Mouse (Mus musculus): ENCODE measurements around the gene Tenm2. TPM values are rescaled to one million over a fixed set of nuclear protein-coding genes. Genes with fewer than 3 reads are reported as not detected.
A peak's percentile ranks its signal among the peaks of the same experiment; 100 is the strongest.

Gene Tenm2
- polyA plus RNA-seq, 1 experiment from 2014 or later = 0.23 TPM

DNA sequence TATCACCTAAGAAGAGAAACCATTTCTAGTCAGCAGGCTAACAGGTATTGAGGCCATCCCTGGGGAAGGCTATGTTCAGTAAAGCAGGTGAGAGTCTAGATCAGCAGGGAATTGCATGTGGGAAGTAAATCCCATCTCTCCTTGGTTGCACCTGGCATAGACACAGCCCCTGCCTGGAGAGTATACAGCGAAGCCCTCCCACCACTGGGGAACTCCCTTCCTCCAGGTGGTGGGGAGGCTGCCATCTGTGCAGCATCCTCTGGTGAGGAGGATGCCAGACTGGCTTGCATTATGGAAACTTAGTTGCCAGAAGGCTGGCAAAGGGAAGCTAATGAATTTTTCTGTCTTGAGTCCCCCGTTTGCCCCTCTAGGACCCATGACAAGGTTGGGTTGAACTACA, 1243.9 kb downstream of the Tenm2 start:
- H3K4me2 ChIP-seq = no peak overlapping the region
- no peak for ATAC-seq
- no peaks in the 10 kb centered on the region for H3K36me3 ChIP-seq
- WGBS (ENCODE audit: insufficient replicate concordance) = 59% methylated on average over 2 of the region's 2 CpGs
- no peak overlapping the region for H3K9ac ChIP-seq
- H3K4me1 ChIP-seq = no peaks in the 10 kb centered on the region
- peaks cover 12% of the 10 kb centered on the region; the same call in 1 of the 2 replicates for H3K27me3 ChIP-seq (replicated peaks)
- H3K9me3 ChIP-seq (replicated peaks) = 0 out of 2 replicates have a peak, but pooled peaks cover 6% of the 10 kb centered on the region
- H3K4me3 ChIP-seq = no peak overlapping the region
- H3K27ac ChIP-seq = no peak overlapping the region

GRCm38 (mm10) chr11:35989967-35990366, 1245.8 kb downstream of the Tenm2 start:
- H3K9me3 ChIP-seq (replicated peaks) = no peaks in the 10 kb centered on the region
- H3K9ac ChIP-seq = no peak overlapping the region
- no peak overlapping the region for H3K4me3 ChIP-seq
- no peak for ATAC-seq
- H3K4me2 ChIP-seq = no peak overlapping the region
- H3K27me3 ChIP-seq (replicated peaks) = peaks cover 31% of the 10 kb centered on the region
- peaks cover 5% of the 10 kb centered on the region; the same call in 1 of the 2 replicates for H3K4me1 ChIP-seq
- no peak overlapping the region for H3K27ac ChIP-seq
- no peaks in the 10 kb centered on the region for H3K36me3 ChIP-seq
- WGBS (ENCODE audit: insufficient replicate concordance) = 53% methylated on average over 4 of the region's 4 CpGs

DNA sequence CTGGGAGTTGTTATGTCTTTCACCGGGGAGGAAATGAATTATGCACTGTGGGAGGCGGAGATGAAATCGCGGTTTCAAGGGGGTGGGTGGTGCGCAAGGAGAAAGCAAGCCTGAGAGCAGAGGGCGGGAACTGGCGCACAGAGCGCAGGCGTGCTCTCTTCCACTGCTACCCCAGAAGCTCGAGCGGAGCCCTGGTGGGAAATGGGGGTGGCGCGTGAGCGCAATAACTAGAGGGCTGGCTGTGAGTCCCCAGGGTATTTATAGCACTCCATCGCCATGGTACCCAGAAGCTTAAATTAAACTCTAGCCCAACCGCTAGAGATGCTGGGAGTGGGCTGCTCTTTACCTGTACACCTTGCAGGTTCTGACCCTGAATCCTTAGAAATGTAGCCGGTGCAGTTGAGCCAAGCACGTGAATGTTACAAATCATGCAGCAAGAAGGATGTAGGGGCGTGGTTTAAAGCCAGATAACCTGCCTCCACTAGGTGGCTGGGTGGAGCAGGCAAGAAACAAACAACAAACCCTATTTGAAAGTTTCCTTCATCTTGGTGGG, 1249.8 kb downstream of the Tenm2 start:
- 3% methylated on average over 19 of the region's 19 CpGs for WGBS (ENCODE audit: insufficient replicate concordance)
- Histone ChIP-seq H3K27ac (no peak overlapping the region), H3K4me1 (peaks cover 5% of the 10 kb centered on the region; the same call in 1 of the 2 replicates), H3K27me3 (replicated peaks) (peaks cover 51% of the 10 kb centered on the region), H3K4me3 (0 out of 2 replicates have a peak overlapping the region, but pooled peaks have one; percentile 6), H3K9ac (no peak overlapping the region), H3K36me3 (no peaks in the 10 kb centered on the region), H3K4me2 (peak overlapping the region; percentile 46), H3K9me3 (replicated peaks) (no peaks in the 10 kb centered on the region)
- no peak for ATAC-seq

GRCm38 (mm10) chr11:35982734-35983133, 1253.0 kb downstream of the Tenm2 start:
- Histone ChIP-seq H3K4me2 (no peak overlapping the region), H3K4me1 (peaks cover 5% of the 10 kb centered on the region; the same call in 1 of the 2 replicates), H3K9ac (no peak overlapping the region), H3K27me3 (replicated peaks) (peaks cover 79% of the 10 kb centered on the region), H3K9me3 (replicated peaks) (no peaks in the 10 kb centered on the region), H3K27ac (no peak overlapping the region), H3K36me3 (no peaks in the 10 kb centered on the region), H3K4me3 (no peak overlapping the region)
- no peak for ATAC-seq
- WGBS (ENCODE audit: insufficient replicate concordance) = 77% methylated on average over 3 of the region's 3 CpGs

- Histone ChIP-seq H3K9me3 (replicated peaks) (no peaks in the 10 kb centered on the region), H3K27ac (no peak within 1 kb of the TSS), H3K36me3 (no peaks in the 10 kb centered on the region), H3K9ac (peak within 1 kb of the TSS; percentile 55), H3K4me2 (peak within 1 kb of the TSS; percentile 61), H3K27me3 (replicated peaks) (peaks cover 72% of the 10 kb centered on the region), H3K4me1 (peaks cover 4% of the 10 kb centered on the region; the same call in 1 of the 2 replicates), H3K4me3 (peak within 1 kb of the TSS; percentile 56)
- ATAC-seq = peak; percentile 59; the same call in 1 of the 2 replicates
- under 1% methylated on average over 27 of the region's 47 CpGs for WGBS (ENCODE audit: insufficient replicate concordance)
Observed at GRCm38 (mm10) chr11:35980411-35980917, 1255.3 kb downstream of the Tenm2 start, which contains the start of gene Wwc1. TSS of gene Wwc1 (minus strand) at chr11:35980527.

DNA sequence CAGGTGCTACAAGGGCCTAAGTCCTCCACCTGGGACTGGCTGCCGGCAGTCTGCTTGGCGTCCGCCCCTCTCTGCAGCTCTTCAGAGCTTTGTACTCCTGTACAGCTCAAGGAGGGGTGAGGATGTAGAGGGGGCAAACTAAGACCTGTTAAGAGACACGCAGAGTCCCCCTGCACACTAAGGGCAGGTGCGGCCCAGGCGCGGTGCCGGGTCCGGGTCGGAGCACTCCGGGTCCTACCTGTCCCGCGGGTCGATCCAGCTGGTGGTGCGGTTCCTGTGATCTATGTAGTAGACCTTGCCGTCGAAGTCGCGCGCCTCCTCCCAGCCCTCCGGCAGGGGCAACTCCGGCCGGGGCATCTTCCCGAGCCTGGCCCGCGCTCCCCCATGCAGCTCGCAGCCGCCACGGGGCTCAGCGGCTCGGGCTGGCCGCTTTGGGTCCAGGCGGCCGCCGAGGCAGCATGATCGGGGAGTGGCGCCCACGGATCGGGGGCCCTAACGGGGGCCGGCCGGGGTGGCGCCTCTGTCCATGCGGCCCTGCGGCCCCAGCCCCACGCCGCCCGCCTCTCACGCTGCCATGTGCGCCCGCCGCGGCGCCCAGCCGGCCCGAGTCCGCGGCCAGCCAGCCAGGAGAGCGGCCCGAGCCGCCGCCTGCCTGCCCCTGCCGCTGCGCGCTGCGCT, 1255.9 kb downstream of the Tenm2 start:
- WGBS (ENCODE audit: insufficient replicate concordance) = under 1% methylated on average over 60 of the region's 66 CpGs
- H3K4me3 ChIP-seq = peak overlapping the region; percentile 56
- peaks cover 4% of the 10 kb centered on the region; the same call in 1 of the 2 replicates for H3K4me1 ChIP-seq
- no peaks in the 10 kb centered on the region for H3K36me3 ChIP-seq
- H3K4me2 ChIP-seq = peak overlapping the region; percentile 61
- no peaks in the 10 kb centered on the region for H3K9me3 ChIP-seq (replicated peaks)
- H3K27me3 ChIP-seq (replicated peaks) = peaks cover 66% of the 10 kb centered on the region
- ATAC-seq = peak; percentile 53
- no peak overlapping the region for H3K27ac ChIP-seq
- peak overlapping the region; percentile 55 for H3K9ac ChIP-seq

GRCm38 (mm10) chr11:35979266-35979732, 1256.5 kb downstream of the Tenm2 start:
- Histone ChIP-seq H3K27me3 (replicated peaks) (peaks cover 66% of the 10 kb centered on the region), H3K4me1 (peaks cover 4% of the 10 kb centered on the region; the same call in 1 of the 2 replicates), H3K4me3 (peak overlapping the region; percentile 56), H3K9me3 (replicated peaks) (no peaks in the 10 kb centered on the region), H3K9ac (peak overlapping the region; percentile 55; the same call in 1 of the 2 replicates), H3K4me2 (peak overlapping the region; percentile 61), H3K27ac (no peak overlapping the region), H3K36me3 (no peaks in the 10 kb centered on the region)
- WGBS (ENCODE audit: insufficient replicate concordance) = 5% methylated on average over 10 of the region's 12 CpGs
- ATAC-seq = no peak

DNA sequence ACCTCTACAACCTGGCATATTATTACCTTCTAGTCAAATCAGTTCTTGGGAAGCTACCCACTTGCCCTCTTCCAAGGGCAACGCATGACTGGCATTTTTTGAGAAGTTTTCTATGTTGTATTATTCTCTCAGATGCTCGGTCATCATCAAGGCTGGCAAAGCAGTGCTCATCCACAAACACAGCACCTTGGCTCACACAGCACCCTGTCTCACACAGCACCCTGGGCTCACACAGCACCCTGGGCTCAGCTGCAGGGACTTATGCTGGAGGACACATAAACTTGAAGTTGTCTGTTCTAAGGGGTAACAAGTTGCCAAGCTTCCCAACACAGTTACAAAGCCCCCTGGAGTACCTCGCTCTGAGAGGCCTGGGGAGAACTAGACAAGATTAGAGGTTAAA, 1258.0 kb downstream of the Tenm2 start:
- 65% methylated on average over 3 of the region's 3 CpGs for WGBS (ENCODE audit: insufficient replicate concordance)
- no peaks in the 10 kb centered on the region for H3K9me3 ChIP-seq (replicated peaks)

DNA sequence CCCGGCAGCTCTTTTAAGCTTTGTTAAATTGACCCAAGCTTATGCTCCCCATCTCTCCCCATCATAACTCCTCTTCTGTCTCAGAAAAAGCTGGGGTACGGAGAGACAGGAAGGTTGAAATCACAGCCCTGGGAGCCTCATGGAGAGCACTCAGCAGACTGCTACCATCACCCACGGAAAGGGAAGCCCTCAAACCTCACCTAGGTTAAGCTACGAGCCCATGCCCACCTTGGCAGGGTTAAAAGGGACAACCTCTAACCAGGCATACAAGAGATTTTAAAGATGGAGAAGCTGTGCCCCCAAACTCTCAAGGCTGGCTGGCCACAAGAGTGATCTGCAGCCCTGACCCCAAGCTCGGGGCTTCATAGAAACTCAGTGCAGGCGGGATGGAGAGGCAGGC, 1258.7 kb downstream of the Tenm2 start:
- no peaks in the 10 kb centered on the region for H3K9me3 ChIP-seq (replicated peaks)
- no peak for ATAC-seq
- no peak overlapping the region for H3K9ac ChIP-seq
- H3K4me1 ChIP-seq = peaks cover 4% of the 10 kb centered on the region; the same call in 1 of the 2 replicates
- no peak overlapping the region for H3K4me3 ChIP-seq
- 55% methylated on average over 6 of the region's 6 CpGs for WGBS (ENCODE audit: insufficient replicate concordance)
- peaks cover 69% of the 10 kb centered on the region for H3K27me3 ChIP-seq (replicated peaks)
- no peaks in the 10 kb centered on the region for H3K36me3 ChIP-seq
- no peak overlapping the region for H3K4me2 ChIP-seq
- no peak overlapping the region for H3K27ac ChIP-seq

More for the DNA sequence above, 1258.0 kb downstream of the Tenm2 start:
- no peak overlapping the region for H3K9ac ChIP-seq
- H3K4me3 ChIP-seq = no peak overlapping the region
- peaks cover 4% of the 10 kb centered on the region; the same call in 1 of the 2 replicates for H3K4me1 ChIP-seq
- H3K36me3 ChIP-seq = no peaks in the 10 kb centered on the region
- no peak for ATAC-seq
- peaks cover 72% of the 10 kb centered on the region for H3K27me3 ChIP-seq (replicated peaks)
- no peak overlapping the region for H3K4me2 ChIP-seq
- H3K27ac ChIP-seq = no peak overlapping the region

DNA sequence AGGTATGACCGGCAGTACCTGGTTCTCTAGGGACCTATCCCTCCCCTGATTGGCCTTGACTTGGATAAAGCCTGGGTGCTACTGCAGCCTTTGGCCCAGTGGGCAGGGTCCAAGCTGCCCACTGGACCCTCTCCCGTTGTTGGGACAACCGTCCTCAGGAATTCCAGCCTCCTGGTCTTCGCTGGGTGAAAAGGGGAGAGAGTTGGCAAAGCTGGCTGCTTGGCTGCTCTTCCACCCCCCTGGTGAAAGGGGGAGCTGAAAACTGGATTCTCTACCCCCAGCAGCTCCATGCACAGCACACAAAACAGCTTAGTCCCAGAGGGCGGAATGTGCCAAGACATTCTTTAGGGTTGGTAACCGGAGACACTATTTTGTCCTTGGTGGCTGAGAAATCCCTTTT, 1259.3 kb downstream of the Tenm2 start:
- Histone ChIP-seq H3K4me1 (peaks cover 4% of the 10 kb centered on the region; the same call in 1 of the 2 replicates), H3K27me3 (replicated peaks) (peaks cover 67% of the 10 kb centered on the region), H3K27ac (no peak overlapping the region), H3K9me3 (replicated peaks) (no peaks in the 10 kb centered on the region), H3K4me3 (no peak overlapping the region), H3K36me3 (no peaks in the 10 kb centered on the region), H3K4me2 (no peak overlapping the region), H3K9ac (no peak overlapping the region)
- WGBS (ENCODE audit: insufficient replicate concordance) = 65% methylated on average over 6 of the region's 6 CpGs
- ATAC-seq = no peak

- ATAC-seq = no peak
- Histone ChIP-seq H3K4me2 (no peak overlapping the region), H3K4me3 (no peak overlapping the region), H3K36me3 (no peaks in the 10 kb centered on the region), H3K9me3 (replicated peaks) (no peaks in the 10 kb centered on the region), H3K27me3 (replicated peaks) (peaks cover 55% of the 10 kb centered on the region), H3K4me1 (peaks cover 4% of the 10 kb centered on the region; the same call in 1 of the 2 replicates), H3K9ac (no peak overlapping the region), H3K27ac (no peak overlapping the region)
- WGBS (ENCODE audit: insufficient replicate concordance) = 64% methylated on average over 6 of the region's 6 CpGs
Observed at GRCm38 (mm10) chr11:35974632-35975450, 1260.9 kb downstream of the Tenm2 start.

Measured in liver, embryonic 12.5 days (tissue).